Mouse (Mus musculus): ENCODE results near the gene Spryd3.

DNA sequence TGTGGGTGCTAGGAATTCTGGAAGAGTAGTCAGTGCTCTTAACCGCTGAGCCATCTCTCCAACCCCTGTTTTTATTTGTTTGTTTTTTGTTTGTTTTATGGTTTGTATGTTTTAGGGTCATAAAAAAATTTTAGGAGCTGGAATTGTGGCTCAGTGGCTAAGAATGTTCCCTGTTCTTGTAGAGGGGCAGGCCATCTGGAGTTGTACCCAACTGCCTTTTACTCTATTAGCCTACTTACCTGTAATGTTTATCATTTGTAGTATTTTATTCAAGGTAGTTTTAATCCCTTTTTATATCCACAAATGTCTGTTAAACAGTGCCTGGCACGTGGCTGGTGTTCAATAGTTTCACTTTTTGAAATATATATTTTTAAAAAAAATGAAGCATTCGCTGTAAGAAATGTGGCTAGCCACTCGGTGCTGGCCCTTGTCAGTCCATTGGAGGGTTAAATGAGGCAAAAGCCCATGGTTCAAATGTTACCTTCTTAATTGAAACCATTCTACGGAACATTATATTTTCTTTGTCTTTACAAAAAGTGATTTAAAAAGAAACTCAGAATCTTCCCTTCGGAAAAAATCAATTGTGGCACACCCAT, 63.0 kb downstream of the Spryd3 start:
- TF ChIP-seq CTCF (IDR thresholded peaks at IDR 0.05; ENCODE audit: low read depth) (no peak), EP300 (IDR thresholded peaks at IDR 0.05; ENCODE audit: low read depth) (no peak)

Measured in heart, postnatal 0 days (tissue).